Mouse (Mus musculus) megakaryocyte, embryonic 14.5 days (primary cell): ENCODE measurements around the gene Zp3r.

ENCODE experiments used
- FLI1 ChIP-seq: IDR thresholded peaks from 2 replicates; pipeline ENCODE4 v1.6.1; 2012; ENCODE audit warnings: low read length, inconsistent platforms, mixed read lengths
- GATA1 ChIP-seq: IDR thresholded peaks from 3 replicates; pipeline ENCODE4 v1.6.1; 2012; ENCODE audit warnings: mixed read lengths, low read length, inconsistent platforms, borderline replicate concordance

DNA sequence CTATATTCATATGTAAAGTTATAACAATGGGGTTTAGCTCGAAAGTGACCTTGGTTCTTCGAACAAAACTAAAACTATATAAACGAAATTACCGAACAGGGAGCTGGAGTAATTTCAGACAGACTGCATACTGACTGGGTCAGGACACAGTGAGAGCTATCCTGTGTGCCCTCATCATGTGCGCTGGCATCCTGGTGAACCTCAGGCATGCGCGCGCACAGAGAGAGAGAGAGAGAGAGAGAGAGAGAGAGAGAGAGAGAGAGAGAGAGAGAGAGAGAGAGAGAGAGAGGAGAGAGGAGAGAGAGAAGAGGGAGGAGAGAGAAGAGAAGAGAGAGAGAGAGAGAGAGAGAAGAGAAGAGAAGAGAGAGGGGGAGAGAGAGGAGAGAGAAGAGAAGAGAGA lies 3.9 kb upstream of the Zp3r start:
- no peak for TF ChIP-seq GATA1
- TF ChIP-seq FLI1: no peak
